Mouse (Mus musculus) brain, embryonic 14.5 days (tissue): ENCODE measurements around the gene Dazap1.

Experiments
- CTCF ChIP-seq: fragments of 200-500 bp; IDR thresholded peaks from 2 replicates; pipeline ENCODE4 v1.5.1; 2012; ENCODE audit warnings: inconsistent platforms, mild to moderate bottlenecking, moderate library complexity, borderline replicate concordance; ENCODE audit not compliant: insufficient read depth, insufficient read length; ENCODE audit errors: extremely low read depth
- POLR2A ChIP-seq: fragments of 200-500 bp; IDR thresholded peaks from 2 replicates; pipeline ENCODE4 v1.6.1; 2012; ENCODE audit warnings: mild to moderate bottlenecking, inconsistent platforms, borderline replicate concordance; ENCODE audit not compliant: poor library complexity, insufficient read depth, insufficient read length, severe bottlenecking; ENCODE audit errors: extremely low read depth

DNA sequence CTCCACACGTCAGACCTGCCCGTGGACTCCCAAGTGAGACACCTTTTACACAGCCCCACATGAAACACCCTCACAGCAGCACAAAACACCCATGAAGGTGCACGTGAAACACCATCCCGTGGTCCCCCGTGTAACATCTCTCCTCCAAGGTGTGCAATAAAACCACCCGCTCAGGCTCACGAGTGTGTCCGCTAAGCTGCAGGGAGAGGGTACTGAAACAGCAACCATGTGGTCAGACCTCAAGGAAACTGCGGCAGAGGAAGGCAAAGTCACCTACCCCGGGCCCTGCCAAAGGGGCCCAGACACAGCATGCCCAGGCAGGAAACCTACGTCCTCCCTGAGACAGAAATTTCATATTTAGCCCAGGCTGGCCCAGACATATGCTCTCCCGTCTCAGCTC is 75.0 kb downstream of the Dazap1 start:
- TF ChIP-seq CTCF = no peak
- TF ChIP-seq POLR2A = no peak
